Mouse (Mus musculus) adrenal gland, adult 18-20 months (tissue): ENCODE measurements at regions not wholly inside any gene's neighbourhood (a gene's known extent, or its start where the extent isn't known, plus 50 kb on each side); places are given as distances from the start of the nearest gene placed in this dataset.

ENCODE experiments used
- DNase-seq, 2 experiments: peaks; one replicate each; pipeline ENCODE4 v3.0.0; 2021 to 2022; ENCODE audit warnings: low spot score in 2 of 2

DNA sequence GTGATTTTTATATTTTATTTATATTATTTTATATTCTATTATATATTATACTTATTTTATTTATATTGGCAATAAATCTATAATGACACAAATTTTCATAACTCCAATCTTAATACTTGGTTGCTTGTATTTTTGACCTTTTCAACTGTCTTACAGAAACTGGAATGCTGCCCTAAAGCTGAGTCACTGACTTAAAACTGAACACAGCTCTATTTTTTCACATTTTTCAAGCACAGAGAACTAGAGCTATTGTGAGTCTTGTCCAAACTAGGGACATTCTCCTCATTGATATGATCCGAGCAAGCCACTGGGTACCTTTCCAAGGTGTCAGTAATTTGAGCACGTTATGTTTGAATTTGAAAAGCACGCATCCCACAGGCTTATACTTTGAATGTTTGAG, 589.7 kb downstream of the Tmem182 start:
- no peak for DNase-seq

DNA sequence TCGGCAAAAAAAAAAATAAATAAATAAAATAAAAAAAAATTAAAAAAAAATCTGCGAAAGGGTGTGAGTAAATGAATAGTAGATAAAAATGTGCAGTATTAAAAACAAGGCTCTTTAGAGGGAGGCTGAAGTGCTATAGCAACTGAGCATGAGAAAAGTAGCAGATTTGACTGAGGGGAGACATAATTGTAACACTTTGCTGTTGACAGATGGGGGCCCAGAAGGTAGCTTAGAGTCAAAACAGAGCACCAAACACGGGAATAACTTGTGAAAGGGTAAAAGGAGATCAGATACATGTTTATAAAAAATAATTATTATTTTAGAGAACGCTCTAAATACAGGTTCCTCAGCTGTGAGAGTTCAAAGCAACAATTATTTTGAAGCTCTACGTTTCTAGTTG, 605.1 kb downstream of the Tmem182 start:
- no peak for DNase-seq

DNA sequence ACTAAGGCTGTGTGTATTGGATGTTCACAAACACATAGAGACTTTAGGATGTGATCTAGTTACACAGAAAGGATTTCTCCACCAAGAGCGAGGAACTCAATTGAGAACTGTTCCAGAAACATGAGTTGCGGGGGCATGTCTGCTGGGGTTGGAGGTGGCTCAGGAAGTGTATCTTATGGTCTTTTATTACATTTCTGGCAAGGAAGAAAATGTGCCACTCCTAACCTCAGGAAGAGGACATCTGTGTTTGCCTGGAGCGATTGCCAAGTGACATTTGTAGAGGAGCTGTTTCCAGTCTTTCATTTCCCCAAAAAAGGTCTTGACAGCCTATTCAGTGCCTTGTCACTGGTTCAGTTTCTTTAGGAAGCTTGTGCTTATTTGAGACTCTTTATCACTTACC, 606.2 kb downstream of the Tmem182 start:
- no peak for DNase-seq

DNA sequence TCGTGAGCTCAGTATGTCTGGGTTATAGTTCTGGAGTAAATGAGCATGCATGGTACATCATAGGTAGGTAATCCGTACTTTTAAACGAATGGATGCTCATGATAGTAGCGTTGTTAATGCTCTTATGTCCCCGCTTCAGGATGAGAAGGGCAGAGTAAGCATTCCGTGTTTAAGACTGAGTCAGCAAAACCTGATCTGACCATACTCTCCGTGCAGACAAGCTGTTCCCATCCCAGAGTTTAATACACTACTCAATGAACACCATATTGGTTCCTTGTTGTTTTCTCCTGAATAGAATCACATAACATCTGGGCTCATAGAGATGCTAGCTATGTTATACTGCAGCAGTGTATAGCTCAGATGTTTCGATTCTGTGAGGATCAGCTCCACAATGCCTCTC, 606.7 kb downstream of the Tmem182 start:
- DNase-seq = no peak

DNA sequence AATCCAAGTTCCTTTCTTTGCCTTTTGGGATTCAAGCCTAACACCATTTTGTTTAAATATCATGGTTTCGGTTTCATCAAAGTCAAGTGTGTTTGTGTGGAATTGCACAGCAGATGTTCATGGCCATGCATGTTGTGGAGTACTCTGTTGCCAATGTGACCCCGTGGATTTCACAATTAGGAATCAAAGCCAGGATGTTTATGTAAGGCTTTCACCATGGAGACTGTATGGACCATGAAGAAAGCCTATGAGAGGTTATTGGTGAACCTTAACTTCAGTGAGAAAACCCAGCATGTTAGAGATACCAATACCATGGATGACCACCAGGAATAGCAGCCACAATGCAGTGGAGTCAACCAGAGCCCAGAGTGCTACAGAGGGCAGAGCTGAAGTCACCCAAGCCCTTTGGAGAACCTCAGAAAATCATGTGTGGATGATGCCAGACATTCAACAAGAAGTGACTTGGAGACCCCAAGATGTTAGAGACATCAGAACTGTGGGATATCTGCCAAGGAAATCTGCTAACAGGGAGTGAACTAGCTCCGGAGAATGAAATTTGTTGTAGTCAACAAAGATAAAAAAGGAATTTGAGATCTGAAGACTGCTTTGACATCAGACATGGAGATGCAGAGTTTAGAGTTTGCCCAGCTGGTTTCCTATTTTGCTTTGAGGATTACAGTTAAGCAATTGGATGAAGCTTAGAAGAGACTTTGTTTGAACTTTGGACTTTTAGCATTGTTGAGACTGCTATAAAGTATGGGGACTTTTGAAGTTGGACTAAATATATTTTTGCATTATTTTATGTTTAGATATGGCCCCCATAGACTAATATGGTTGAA, 615.3 kb downstream of the Tmem182 start:
- no peak for DNase-seq

DNA sequence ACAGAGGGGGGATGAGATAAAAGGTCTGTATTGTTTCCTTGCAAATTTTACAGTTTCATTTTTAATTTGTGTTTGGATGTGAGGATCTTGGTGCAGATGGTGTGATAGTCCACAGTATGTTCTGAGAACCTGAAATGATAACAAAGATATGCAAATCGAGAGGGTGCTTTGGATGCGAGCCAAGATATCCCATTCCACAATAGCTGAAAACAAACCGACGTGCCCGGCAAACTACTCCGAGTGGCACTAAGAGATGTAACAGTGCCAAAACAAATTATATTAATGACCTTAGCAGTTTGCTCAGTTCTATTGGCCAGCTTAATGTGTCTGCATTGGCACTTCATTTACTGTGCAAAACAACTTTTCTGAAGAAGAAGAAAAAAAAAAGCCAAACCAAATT, 622.5 kb downstream of the Tmem182 start:
- no peak for DNase-seq

DNA sequence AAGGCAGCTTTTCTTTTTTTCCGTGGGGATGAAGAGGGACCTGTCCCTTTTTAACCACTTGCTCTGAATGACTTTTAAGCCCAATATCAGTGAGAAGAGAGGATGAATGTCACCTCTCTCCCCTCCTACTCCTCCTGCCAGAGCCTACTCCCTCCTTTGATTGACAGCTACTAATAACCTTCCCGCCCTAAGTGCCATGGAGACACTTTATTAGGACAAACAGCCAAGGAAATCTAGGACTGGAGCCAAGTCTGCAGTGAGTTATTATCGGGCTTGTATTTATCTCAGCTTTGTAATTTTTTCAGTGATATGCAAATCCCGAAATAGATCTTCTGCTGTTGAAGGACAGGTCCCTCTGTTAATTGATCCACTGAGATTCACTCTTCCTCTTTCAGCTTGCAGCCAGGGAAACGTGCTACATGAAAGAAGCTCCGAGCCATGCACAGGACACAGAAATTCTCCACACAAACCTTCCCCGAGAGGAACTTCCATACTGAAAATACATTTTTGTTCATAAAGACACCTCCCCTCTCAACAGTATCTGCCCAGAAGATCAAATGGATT, 625.8 kb downstream of the Tmem182 start:
- DNase-seq = no peak

DNA sequence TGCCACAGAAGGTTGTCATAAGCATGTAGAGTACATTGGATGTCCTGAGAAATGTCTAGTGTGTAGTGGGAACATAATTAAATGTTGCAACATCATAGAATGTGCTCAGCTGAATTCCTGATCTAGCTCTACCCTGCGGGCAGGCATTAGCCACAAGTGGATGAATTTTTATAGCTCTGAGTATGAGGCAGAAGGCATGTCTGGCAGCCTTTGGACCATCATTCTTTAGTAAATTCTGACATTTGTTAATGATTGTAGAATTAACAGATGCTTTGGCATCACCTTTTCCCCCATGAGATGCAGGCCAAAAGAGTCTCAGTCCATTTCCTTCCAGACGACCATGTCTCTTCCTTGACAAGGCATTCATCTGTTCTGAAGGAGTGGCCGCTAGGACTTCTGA, 630.0 kb downstream of the Tmem182 start:
- no peak for DNase-seq

DNA sequence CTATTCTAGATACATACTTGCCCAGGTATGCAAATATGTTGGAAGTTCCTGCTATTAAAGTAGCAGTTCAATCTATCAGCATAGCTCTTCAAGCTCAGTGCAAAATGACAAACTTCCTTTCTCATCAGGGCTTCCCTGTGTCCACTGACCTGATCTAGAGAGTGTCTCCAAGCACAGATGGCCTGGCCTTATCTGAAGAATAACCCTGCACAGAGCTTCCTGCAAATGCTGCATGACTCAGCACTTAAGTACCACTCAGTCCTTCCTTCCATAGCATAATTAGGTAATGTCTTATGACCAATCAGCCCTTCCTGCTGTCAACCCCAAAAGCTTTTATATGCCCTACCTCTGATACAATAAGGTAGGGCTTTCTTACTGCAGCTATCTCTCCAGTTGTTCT, 644.6 kb downstream of the Tmem182 start:
- DNase-seq = no peak
